In genomic region chr8:122953028-122953427, GRCm38 (mm10) we compare ENCODE assay signal across 19 mouse cellular contexts.
DNase-seq lines count a peak whose midpoint lies in the region.
"Had no signal": no experiment of that assay in that cellular context is flagged by ENCODE, and none has a peak within 500 bp of the region (broad histone marks: within the 10 kb centered on the region; RNA-seq: fewer than 3 reads in every experiment).

No protein-coding gene starts in this region.

- peak; percentile 68 for DNase-seq in CD4-positive helper T cell, adult 2 months (ENCODE audit: low read depth, low spot score)
- peak; percentile 42 to 54 for DNase-seq in CD8-positive naive resting alpha-beta T cell, adult 2 months (ENCODE audit: low read depth in 2 of 2, low spot score in 2 of 2)
- peak; percentile 66 for DNase-seq in induced T-regulatory cell, adult 2 months (ENCODE audit: low read depth)
- DNase-seq in naive thymus-derived CD4-positive, alpha-beta T cell, adult 2 months (ENCODE audit: low read depth), result peak; percentile 74
- DNase-seq in spleen, postnatal 4 days (ENCODE audit: low spot score in 2 of 2), result no peak
- no peak for DNase-seq in urinary bladder, postnatal 36 days (ENCODE audit: low spot score in 2 of 2)
- no peak for DNase-seq in kidney, postnatal 14 days
- DNase-seq in layer of hippocampus, adult 18-20 months (ENCODE audit: low spot score in 2 of 2), result no peak
- DNase-seq: adrenal gland, adult 2 months; cerebellum, adult 11-12 months; cerebellum, postnatal 10 days; forebrain, postnatal 0 days; gastrocnemius, postnatal 36 days; heart, postnatal 36 days; kidney, adult 9 months; kidney, postnatal 36 days; layer of hippocampus, postnatal 36 days; lung, embryonic 14.5 days; right cerebral cortex, postnatal 14 days had no signal

Comparison
In these comparisons a context has a peak if more than half of its experiments do, and no peak if none do; other contexts are left out.
1. DNase-seq: peak in CD4-positive helper T cell, adult 2 months (single experiment), CD8-positive naive resting alpha-beta T cell, adult 2 months (2 of 2), induced T-regulatory cell, adult 2 months (single experiment) and naive thymus-derived CD4-positive, alpha-beta T cell, adult 2 months (single experiment); none in spleen, postnatal 4 days (0 of 2), urinary bladder, postnatal 36 days (0 of 2), kidney, postnatal 14 days (single experiment) and layer of hippocampus, adult 18-20 months (0 of 2).